Comparison of ENCODE assay signal across 28 mouse cellular contexts in genomic region chr13:34691049-34691448, GRCm38 (mm10). TPM values are rescaled to one million over a fixed set of nuclear protein-coding genes. Genes with fewer than 3 reads are reported as not detected.
DNase-seq lines count a peak whose midpoint lies in the region; ATAC-seq lines count a peak whose summit lies in the region.
"Had no signal": no experiment of that assay in that cellular context is flagged by ENCODE, and none has a peak within 500 bp of the region (broad histone marks: within the 10 kb centered on the region; RNA-seq: fewer than 3 reads in every experiment).

No protein-coding gene starts in this region.

- ATAC-seq in hematopoietic stem cell, adult 5-6 weeks (replicated peaks in 1 of 2; ENCODE audit: insufficient read depth in 1 of 2, low FRiP score in 2 of 2, low TSS enrichment in 1 of 2, low read depth in 1 of 2, poor library complexity in 2 of 2, severe bottlenecking in 2 of 2) = peak; percentile 96
- ATAC-seq: forebrain, embryonic 16.5 days; hindbrain, embryonic 16.5 days; intestine, embryonic 15.5 days; midbrain, embryonic 15.5 days had no signal

- DNase-seq in 3134 (ENCODE audit: extremely low read depth, insufficient read length, low spot score) = peak; percentile 15
- DNase-seq in B cell, adult 2 months = peak; percentile 62 to 64
- peak; percentile 1 for DNase-seq in naive thymus-derived CD4-positive, alpha-beta T cell, adult 2 months (ENCODE audit: low read depth)
- DNase-seq in c-Kit-positive CD71-positive TER-119-positive erythroid progenitor cells, embryonic 14.5 days (ENCODE audit: low spot score) = no peak
- no peak for DNase-seq in gastrocnemius, postnatal 25 days
- no peak for DNase-seq in urinary bladder, adult 18-20 months (ENCODE audit: low spot score in 2 of 2)
- DNase-seq: adrenal gland, postnatal 14 days; cerebellum, adult 11-12 months; cerebellum, postnatal 10 days; gastrocnemius, postnatal 14 days; heart, adult 2 months; heart, postnatal 10 days; kidney, adult 9 months; kidney, postnatal 10 days; liver; lung, adult 2 months; lung, postnatal 10 days; retina, postnatal 1 day; right cerebral cortex, postnatal 14 days had no signal

RNA-seq across cellular contexts. Expression of gene Pxdc1, which starts 37.8 kb away (rescaled TPM):
- not detected in 2 replicates for total RNA-seq in hematopoietic stem cell, adult 5-6 weeks (2017)
- total RNA-seq in gastrocnemius, postnatal 25 days (2021) = 1 to 10 TPM; 4.6 TPM
- total RNA-seq: MEL had no signal

RNA-seq across cellular contexts. Expression of gene Fam50b, which starts 43.6 kb away (rescaled TPM):
- total RNA-seq in hematopoietic stem cell, adult 5-6 weeks (2017) = not detected in 2 replicates
- total RNA-seq in gastrocnemius, postnatal 25 days (2021) = not detected
- total RNA-seq: adrenal gland, postnatal 14 days; gastrocnemius, postnatal 14 days; heart, adult 2 months; heart, postnatal 10 days; layer of hippocampus, postnatal 10 days; left cerebral cortex, adult 18-20 months; left cerebral cortex, postnatal 14 days; MEL had no signal

Comparison
In these comparisons a context has a peak if more than half of its experiments do, and no peak if none do; other contexts are left out.
1. DNase-seq: peak in 3134 (single experiment), B cell, adult 2 months (2 of 2) and naive thymus-derived CD4-positive, alpha-beta T cell, adult 2 months (single experiment); none in c-Kit-positive CD71-positive TER-119-positive erythroid progenitor cells, embryonic 14.5 days (single experiment), gastrocnemius, postnatal 25 days (single experiment) and urinary bladder, adult 18-20 months (0 of 2).